Mouse (Mus musculus) embryonic fibroblast, embryonic 13.5 days (primary cell): ENCODE measurements at regions not wholly inside any gene's neighbourhood (a gene's known extent, or its start where the extent isn't known, plus 50 kb on each side); places are given as distances from the start of the nearest gene placed in this dataset.

Experiments
- CTCF ChIP-seq: IDR thresholded peaks from 2 replicates; pipeline ENCODE4 v1.5.1; 2011; ENCODE audit warnings: mild to moderate bottlenecking, control low read depth, low read length, moderate library complexity, borderline replicate concordance; ENCODE audit not compliant: insufficient read depth
- POLR2A ChIP-seq: IDR thresholded peaks from 2 replicates; pipeline ENCODE4 v1.6.1; 2011; ENCODE audit warnings: low read depth, mild to moderate bottlenecking, control low read depth, low read length, moderate library complexity

GRCm38 (mm10) chr4:148742549-148743413 lies 61.4 kb upstream of the Casz1 start:
- TF ChIP-seq CTCF (peak; percentile 39; the same call in 1 of the 2 replicates), POLR2A (no peak)
